Mouse (Mus musculus) megakaryocyte, embryonic 14.5 days (primary cell): Measurements from ENCODE around the gene Nrg4.

ENCODE experiments used
- FLI1 ChIP-seq: IDR thresholded peaks from 2 replicates; pipeline ENCODE4 v1.6.1; 2012; ENCODE audit warnings: low read length, inconsistent platforms, mixed read lengths
- GATA1 ChIP-seq: IDR thresholded peaks from 3 replicates; pipeline ENCODE4 v1.6.1; 2012; ENCODE audit warnings: mixed read lengths, low read length, inconsistent platforms, borderline replicate concordance

DNA sequence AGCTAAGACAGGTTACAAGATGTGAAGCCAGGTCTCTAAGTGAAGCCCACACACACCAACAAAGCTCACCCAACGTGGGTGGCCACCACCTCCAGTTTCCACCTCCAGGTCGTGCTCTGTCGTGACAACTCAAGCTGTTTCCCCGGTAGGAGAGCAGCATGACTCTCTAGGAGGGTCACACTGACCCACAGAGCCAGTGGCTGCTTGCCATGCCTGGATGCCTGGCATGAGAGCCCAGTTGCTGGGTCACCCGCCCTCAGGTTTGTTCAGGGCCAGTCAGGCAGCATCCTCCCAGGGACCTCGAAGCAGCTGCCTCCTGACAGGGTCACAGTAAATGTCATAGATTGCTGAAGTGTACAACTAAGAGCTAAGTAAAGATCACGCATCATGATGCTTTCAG is 34.2 kb upstream of the Nrg4 start:
- no peak for TF ChIP-seq GATA1
- TF ChIP-seq FLI1, result no peak
